Mouse (Mus musculus) gastrocnemius, postnatal 36 days (tissue): ENCODE measurements around the gene Strn3. TPM values are rescaled to one million over a fixed set of nuclear protein-coding genes. Genes with fewer than 3 reads are reported as not detected.

Experiments
- DNase-seq, 2 experiments: peaks; one replicate each; pipeline ENCODE4 v3.0.0; 2022
- intact Hi-C: fragments of 180-260 bp; cut with DNase I; formaldehyde crosslinking; loops from one replicate; pipeline ENCODE4 v1.15.1; 2025
- long read RNA-seq, 2 experiments: library from polyadenylated mRNA; stranded (forward); transcript quantifications; one replicate each; pipeline ENCODE4 v2.0.0; 2021
- total RNA-seq, 2 experiments: library from RNA; stranded (reverse); gene quantifications; 2 replicates each; pipeline ENCODE4 v1.2.3; 2021

Strn3 gene
- total RNA-seq = 100 to 1,000 TPM; 129 to 132 TPM
- long read RNA-seq, experiment 1, transcript Strn3-202 (16 exons, 2,791 nt) = major isoform, 95 of 134 reads
- long read RNA-seq, experiment 1, partial matches to known transcripts = 17 of 134 reads
- long read RNA-seq, experiment 1, other reads (novel, unspliced or antisense) = 22 of 134 reads
- long read RNA-seq, experiment 2, transcript Strn3-202 (16 exons, 2,791 nt) = major isoform, 115 of 158 reads
- long read RNA-seq, experiment 2, partial matches to known transcripts = 5 of 158 reads
- long read RNA-seq, experiment 2, other reads (novel, unspliced or antisense) = 38 of 158 reads

DNA sequence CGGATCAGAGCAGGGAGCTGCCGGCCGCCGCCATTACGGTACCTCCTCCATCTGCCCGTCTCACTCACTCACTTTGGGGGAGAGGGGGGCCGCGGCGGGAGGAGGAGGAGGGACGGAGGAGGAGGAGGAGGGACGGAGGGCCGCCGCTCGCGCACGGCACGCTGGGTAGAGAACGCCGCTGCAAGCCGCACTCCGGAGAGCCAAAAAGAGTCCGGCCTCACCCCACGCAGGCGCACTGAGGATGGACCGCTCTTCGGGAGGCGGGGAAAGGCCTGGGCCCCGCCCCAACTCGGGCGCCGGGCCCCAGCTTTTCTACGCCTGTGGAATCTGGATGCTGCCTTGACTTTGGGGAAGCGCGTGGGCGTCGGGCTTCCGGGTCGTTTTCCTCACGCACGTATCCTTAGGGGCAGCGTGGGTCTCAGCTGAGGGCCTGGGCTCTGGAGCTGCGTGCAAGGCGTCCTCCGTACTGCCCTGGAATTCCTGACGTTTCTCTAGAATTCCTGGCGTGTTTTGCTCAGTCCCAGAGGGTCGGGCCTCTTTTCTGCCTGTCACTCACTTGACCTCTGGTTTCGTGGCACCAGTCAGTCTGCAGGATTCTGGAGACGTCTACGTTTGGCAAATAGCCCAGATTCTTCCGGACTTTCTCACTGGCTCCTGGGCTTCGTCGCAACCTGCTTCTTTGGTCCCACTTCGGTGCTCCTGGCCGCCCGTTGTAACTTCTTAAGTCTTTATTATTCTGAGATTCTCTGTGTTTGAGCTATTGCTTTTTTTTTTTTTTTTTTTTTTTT lies at the start of gene Strn3:
Strn3 (minus strand) TSS at position 53 of the 788 bp plus-strand sequence.
- intact Hi-C loops = loop anchor here (5.0 kb wide), 1 partner anchor 35 kb away; no protein-coding TSS in a partner anchor
- peak; percentile 95 to 96 for DNase-seq

DNA sequence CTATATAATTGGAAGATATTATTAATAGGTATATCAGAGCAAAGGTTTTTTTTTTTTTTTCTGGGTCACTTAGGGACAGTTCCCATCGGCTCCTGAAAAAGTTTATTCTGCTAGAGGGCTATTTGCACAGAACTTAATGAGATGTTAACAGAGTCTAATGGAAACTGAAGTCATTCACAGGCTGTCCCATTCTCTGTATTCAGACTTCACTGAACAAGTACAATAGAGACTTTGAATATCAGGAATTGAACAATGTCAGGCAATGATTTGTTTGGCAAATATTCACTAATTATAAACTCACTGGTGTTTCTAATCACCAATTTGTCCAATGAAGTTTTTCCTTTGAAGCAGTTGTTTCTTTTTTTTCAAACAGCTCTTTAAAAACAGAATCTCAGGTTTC lies 45.1 kb upstream of the Strn3 start:
- intact Hi-C loops = no loop called here
- DNase-seq = no peak

DNA sequence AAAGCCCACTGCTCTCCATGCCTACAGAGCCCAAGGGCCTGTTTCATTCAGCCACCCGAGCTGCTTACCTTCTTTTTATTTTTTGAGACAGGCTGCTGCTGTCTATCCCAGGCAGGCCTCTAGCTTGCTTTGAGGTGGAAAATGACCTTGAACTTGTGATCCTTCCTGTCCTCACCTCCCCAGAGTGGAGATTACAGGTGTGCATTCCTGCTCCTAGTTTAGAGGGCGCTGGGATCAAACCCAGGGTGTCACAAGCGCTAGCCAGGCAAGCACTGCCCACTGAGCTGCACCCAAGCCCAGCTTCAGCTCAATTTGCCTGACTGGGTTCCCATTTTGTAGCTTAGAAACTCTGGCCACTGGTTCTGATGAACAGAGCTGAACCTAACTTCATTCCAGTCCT lies 44.7 kb upstream of the Strn3 start:
- intact Hi-C loops = no loop called here
- DNase-seq = no peak

DNA sequence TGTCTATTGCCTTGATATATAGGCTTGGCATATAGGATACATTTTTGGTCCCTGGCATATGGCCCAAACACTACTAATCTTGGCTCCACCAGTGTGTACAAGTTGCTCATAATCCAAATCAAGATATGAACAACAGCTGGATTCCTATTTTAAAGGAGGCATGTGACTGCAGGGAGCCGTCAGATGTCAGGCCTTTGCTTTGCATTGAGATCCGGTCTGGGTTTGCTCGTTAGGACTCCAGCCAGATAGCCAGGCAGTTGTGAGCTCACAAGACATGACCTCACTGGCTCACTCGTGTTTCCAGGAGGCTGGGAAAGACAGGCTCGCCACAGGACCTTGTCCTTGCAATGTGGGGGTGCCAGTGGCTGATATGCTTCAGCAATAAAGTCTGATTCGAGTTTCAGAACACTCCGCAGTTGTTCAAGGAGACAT lies 44.2 kb upstream of the Strn3 start:
- no peak for DNase-seq
- intact Hi-C loops = no loop called here

DNA sequence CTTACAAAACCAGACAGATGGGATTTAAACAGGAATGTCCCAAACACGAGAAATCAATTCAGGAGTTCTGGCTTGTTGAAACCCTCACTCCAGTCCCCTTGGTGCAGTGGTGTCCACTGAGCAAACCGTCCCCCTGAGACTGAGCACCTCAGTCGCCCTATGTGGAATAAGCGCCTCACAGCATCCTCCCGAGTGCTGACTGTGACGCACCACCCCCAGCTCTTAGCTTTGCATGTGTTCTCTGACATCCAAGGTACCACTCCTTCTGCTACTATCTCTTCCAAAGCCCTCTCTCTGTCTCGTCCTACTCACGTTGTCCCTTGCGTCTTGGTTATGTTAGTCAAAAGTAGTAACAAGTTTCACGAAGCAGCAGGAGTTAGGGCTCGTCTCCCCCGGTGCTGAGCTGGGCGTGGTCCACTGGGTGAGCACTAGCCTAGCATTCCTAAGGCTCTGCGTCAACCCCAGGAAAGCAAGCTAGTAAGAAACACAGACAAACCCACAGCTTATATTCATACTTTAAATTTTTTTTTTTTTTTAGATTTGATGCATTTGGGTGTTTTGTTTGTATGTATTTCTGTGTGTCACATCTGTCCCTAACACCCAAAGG lies 43.0 kb upstream of the Strn3 start:
- no peak for DNase-seq
- intact Hi-C loops = no loop called here

DNA sequence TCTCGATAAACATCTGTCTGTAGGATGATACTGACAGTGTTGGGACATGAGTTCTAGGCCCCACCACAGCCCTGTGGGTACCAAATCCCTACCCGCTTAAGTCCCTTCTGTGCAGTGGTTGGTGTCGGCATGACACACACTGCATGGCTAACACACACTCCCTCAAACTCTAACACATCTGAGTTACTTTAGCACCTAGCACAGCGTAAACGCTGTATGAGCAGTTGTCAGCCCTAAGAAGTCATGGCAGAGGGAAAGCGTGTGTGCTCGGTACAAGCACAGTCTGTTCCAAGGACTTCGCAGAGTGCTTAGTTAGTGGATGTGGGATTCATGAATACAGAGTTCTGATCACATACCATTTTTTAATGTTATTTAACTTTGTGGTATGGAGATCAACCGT lies 38.1 kb upstream of the Strn3 start:
- DNase-seq = no peak
- intact Hi-C loops = loop anchor here (5.0 kb wide), 1 partner anchor 38 kb away; the partner anchor contains the start of genes Ap4s1 and Strn3

DNA sequence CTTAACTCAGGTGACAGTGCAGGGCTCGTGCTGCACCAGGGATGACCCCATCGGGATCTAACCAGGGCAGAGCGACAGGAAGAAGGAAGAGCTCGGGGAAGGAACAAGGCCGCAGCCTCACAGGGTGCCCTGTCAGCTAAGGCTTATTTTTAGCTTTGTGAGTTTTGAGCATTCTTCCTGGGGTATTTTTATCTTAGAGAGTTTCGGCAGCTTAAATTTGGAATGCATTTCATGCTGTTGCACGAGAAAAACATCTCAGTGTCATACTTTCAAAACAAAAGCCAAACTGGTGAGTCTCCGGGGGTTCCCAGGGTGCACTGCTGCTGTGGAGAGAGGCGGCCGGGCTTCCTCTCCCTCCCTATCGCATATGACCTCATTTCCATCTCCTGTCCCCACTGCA lies 37.4 kb upstream of the Strn3 start:
- intact Hi-C loops = loop anchor here (5.0 kb wide), 1 partner anchor 37 kb away; the partner anchor contains the start of genes Ap4s1 and Strn3

DNA sequence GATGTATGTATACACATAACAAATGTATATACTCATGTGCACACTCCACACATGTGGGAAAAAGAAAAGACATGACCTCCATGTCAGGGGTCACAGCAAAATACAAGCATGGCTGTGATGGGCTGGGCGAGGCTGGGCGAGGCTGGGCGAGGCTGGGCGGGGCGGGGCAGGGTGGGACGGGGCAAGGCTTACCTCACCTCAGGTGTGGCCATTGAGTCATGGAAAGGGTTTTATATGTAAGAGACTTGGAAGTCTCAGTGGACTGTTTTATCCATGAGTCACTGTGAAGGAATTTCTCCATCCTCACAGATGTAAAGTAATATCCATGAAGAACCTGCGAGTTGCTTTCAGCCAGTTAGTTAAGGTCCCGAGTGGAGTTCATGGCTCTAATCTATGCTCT lies 30.1 kb upstream of the Strn3 start:
- intact Hi-C loops = no loop called here
- no peak for DNase-seq

More for the DNA sequence above, 37.4 kb upstream of the Strn3 start:
- peak in 1 of 2 experiments; percentile 46 for DNase-seq

DNA sequence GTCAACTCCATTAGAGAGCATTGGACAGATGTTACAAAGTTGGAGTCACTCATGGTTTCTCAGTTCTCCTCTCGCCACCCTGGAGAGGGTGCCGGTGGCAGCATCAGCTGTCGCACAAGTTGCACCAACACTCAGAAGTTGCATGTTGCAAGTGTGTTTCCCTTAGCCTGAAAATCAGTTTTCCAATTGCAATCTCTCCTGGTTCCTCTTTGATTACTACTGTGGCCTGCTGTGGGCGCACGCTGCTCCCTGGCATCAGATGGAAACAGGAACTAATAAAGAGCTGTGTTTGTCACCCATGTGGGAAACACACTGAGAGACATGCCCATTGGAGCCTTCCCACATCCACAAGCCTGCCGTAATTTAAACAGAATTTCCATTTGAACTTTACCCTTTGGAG lies 26.9 kb upstream of the Strn3 start:
- DNase-seq = no peak
- intact Hi-C loops = no loop called here

DNA sequence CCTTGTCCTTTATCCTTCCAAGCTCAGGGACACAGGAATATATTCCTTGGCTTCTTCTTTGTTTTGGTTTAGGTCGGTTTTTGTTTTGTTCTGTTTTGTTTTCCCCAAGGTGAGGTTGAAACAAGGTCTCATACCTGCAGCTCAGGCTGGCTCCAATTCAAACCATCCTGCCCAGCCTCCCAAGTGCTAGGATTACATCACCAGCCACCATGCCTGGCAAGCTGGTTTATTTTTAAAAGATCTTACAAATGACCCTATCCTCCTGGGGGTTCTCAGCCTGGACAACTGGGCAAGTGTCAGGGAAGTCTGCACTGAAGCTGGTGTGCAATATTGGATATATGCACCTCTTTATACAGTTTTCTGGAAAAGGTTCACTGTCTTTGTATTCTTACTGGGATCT lies 21.0 kb upstream of the Strn3 start:
- DNase-seq = no peak

DNA sequence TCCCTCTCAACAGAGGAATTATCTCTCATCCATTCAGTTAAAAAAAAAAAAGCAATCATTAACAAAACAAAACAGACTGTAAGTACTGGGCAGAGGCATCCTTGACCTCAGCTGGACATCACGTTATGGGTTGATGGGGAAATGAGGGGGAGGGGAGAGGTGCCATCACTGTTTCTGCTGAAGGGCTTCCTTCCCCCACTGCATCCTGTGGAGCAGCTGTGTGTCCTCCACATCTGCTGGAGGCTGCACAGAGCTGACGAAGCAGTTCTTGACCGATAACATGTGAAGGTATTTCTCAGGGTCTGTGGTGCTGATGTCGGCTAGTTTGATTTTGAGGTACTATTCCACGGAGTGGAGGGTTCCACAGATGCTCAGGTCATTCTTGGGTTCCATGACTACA lies 18.5 kb upstream of the Strn3 start:
- no peak for DNase-seq
- intact Hi-C loops = no loop called here

More for the DNA sequence above, 21.0 kb upstream of the Strn3 start:
- intact Hi-C loops = no loop called here

DNA sequence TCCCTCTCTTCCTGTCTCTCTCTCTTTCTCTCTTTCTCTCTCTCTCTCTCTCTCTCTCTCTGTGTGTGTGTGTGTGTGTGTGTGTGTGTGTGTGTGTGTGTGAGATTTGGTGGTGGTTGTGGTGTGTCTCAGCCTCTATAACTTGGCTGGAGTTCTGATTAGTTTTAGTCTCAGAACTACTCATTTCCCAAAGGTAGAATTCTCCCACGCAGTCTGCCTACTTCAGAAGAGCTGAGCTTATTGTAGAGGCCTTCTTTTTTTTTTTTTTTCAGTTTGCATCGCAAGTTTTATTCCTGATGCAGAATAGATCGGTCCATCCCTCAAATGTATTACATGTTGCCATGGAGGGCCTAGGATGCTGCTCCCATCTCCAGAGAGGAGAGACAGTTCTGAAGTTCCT lies 18.0 kb upstream of the Strn3 start:
- intact Hi-C loops = no loop called here
- DNase-seq = no peak

DNA sequence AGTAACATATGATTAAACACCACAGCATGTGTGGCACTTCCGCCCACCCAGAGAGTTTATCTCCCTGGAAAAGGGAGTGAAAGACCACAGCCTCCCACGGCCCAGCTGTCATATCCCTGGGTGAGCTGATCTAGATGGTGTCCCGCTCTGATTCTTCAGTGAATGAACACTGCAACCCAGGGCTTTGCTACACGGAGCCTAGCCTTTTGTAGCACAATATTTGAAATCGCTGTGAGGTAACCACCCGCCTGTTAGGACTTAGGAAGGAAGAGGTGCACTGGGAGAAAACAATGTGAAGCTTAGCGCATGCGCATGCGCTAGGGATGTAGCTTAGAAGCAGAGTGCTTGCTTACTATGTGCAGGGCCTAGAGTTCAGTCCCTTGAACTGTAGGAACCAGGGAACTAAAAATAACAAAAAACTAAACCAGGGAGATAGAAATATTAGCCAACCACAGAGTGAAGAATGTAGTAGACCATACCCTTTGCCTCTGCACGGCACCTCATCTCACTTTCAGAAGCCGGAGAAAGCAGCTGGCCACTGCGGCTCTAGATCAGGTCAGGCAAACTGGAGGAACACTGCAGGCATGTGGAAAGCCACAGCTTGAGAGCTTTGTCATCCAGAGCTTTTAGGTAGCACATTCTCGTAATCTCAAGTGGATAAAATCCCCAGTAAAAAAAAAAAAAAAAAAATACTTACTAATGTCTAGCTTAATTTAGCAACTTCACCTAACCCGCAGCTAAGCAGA lies 17.4 kb upstream of the Strn3 start:
- DNase-seq = no peak
- intact Hi-C loops = no loop called here

DNA sequence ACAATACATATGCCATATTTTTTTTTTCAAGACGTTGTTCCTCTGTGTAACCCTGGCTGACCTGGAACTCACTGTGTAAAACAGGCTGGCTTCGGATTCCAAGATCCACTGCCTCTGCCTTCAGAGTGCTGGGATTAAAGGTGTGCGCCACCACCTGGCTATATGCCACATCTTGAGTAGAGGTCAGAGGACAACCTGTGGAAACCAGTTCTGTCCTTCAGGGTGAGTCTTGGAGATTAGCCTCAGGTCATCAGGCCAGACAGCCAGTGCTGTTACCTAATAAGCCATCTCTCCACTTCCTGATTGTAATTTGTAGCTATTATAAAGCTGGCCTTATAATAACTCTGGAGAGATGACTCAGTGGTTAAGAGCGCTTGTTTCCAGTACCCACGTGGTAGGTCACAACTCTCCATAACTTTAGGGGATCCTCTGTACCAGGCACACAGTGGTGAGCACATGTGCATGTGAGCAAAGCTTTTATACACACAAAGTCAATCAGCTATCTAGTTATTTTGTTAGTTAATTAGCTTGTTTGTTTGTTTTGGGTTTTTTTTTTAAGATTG lies 15.1 kb upstream of the Strn3 start:
- DNase-seq = no peak
- intact Hi-C loops = no loop called here

DNA sequence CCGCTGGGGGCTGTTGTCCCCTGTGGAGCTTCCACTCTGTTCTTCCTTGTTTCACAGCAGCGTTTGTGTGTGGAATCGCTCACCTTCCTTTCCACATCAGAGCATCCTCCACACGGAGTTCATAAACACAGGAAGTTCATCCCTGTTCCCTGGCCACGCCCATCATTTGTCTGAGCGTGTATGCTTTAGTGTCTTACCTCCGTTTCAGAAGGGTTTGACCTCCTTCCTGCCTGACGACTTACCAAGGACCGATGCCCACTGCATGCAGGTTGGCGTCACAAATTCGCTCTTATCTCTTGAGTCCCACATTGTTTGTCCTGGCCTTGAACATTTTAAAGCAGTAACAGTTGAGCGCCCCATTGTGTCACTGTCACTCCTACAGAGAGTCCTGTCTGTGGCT lies 14.1 kb upstream of the Strn3 start:
- intact Hi-C loops = no loop called here
- no peak for DNase-seq

DNA sequence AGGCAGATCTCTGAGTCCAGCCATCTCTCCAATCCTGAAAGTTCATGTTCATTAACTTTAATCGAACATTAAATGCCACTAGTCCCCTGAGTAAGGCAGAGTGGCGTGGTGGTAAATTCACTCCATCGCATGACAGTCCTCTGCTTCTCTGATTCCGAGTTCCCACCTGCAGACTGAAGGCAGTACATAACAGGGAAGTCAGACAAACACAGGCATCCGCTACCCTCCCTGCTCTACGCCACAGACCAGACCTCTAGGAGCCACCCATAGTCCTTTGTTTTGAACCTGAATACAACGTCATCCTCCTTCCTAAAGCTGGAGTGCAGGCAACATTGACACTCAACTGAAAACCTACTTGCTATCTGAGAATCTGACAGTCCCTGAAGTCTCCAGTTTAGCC lies 12.9 kb upstream of the Strn3 start:
- intact Hi-C loops = no loop called here
- DNase-seq = no peak

DNA sequence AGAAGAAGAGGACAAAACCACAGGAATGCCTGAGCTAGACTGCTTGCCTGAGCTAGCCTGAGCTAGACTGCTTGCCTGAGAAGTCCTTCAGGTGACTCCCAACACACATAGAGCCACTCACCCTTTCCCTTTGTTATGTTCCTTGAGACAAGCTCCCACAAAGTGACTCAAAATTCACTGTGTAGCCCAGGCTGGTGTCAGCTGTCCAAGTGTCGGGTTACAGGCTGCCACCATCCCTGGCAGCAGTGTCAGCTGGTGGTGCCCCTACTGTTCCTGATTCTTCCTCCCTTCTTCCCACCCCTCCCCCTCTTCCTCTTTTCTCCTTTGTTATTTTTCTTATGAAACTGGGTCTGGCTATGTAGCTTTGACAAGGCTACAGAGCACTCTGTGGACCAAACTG lies 12.2 kb upstream of the Strn3 start:
- no peak for DNase-seq
- intact Hi-C loops = no loop called here

DNA sequence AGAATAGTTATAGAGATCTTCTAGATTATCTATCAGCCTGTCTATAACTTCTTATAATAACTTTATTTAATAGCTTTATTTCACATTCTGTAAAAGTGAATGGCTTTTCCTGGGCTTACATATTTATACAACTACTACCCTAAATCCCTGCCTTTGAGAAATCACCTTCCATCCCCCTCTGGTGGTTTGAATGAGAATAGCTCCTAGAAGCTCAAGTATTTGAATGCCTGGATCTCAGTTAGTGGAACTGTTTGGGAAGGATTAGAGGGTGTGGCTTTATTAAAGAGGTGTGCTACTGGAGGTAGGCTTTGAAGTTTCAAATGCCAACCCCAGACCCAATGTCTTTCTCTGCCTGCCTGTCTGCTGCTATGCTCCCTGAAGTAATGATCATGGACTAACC lies 10.0 kb upstream of the Strn3 start:
- DNase-seq = no peak
- intact Hi-C loops = no loop called here

DNA sequence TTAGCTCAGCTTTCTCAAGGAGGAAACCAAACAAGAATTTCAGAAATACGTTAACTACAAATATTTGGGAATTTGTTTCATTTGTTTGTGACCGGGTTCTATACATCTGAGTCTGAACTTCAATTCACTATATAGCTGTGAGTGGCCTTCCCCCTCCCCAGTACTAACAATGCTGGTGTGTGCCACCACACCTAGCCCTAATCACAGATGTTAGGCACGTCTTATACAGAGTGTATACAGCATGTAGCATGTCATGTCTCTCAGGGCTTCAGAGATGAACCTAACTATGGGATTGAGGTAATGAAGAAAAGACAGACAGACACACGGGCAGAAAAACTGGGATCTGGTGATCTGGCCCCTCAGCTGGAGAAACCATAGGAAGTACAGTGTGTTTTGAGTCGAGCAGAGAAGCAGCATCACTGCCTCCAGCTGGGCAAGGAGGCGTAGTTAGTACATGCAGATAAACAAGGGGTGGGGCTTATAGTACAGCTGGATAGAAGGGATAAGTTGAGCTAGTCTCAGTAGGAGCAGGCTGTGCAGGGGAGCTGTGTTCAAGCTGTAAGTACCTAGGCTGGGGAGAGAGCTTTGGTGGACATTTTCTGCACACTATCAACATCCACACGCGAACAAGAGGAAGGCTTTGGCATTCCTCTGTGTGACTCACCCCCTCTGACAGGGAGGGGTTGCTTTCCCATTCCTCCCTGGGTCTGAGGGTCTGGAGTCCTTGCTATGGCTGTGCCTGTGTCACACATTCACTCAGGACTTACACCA lies 8.1 kb upstream of the Strn3 start:
- intact Hi-C loops = no loop called here

DNA sequence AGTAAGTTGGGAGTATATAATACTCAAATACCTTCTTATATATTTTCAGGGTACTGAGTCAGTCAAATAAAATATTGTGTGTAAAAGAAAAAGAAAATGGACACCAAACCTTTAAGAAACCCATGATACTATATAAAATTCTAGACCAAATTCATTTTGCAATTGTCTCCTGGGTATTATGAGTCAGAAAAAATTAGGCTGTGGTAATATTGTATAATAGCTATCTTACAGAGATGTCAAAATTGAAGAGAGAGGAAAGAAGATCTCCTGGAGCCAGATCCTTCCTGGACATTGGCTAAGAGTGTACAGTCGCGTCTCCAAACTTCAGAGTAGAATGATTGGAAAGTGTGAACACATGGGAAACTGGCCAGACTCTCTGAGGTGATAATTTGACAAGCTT lies 4.5 kb upstream of the Strn3 start:
- intact Hi-C loops = no loop called here
- DNase-seq = no peak

More for the DNA sequence above, 8.1 kb upstream of the Strn3 start:
- DNase-seq = no peak
